Mouse (Mus musculus) heart, postnatal 10 days (tissue): ENCODE results near the gene Tacr2. TPM values are rescaled to one million over a fixed set of nuclear protein-coding genes. Genes with fewer than 3 reads are reported as not detected.
A peak's percentile ranks its signal among the peaks of the same experiment; 100 is the strongest.

Source experiments
- DNase-seq, 2 experiments: peaks; one replicate each; pipeline ENCODE4 v3.0.0; 2021
- intact Hi-C: fragments of 180-260 bp; cut with DNase I; formaldehyde crosslinking; loops from one replicate; pipeline ENCODE4 v1.15.1; 2025
- total RNA-seq, 2 experiments: library from RNA; stranded (reverse); gene quantifications; 2 replicates each; pipeline ENCODE4 v1.2.3; 2021

Tacr2 gene
- total RNA-seq, 2 experiments from 2014 or later, result not detected

DNA sequence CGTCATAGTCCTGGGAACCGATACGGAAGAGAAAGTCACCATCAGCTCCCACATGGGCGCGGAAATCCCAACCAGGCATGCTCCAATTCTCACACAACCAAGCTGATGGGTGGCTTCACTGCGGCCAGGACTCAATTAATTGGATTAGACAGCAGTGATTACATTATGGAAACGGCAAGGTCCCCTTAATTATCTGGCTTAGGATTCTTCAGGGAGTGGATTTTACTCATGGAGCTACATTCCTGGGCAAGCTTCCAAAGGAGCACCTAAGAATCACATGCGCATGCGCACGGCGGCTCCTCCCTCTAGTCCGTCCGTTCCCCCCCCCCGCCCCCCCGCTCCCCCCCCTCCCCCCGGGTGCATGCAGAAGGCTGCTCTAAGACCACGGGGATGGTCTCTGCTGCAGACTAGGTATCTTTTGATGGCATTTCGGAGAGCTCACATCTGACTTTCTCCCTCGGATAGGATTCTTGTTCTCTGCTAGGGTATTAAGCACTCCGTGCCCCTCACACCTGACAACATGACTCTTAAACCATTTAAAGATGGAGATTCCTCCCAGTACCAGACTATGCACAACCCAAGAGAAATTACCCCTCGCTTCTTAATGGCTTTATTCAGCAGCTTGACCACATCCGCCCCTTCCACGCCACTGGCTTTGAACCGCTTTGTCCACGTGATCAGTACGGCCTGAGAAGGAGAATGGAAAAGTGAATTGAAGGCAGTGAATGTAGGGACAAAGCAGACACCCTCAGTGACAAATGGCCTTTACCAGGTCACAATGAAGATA, 44.0 kb downstream of the Tacr2 start:
- intact Hi-C loops, result no loop called here
- DNase-seq, result no peak

DNA sequence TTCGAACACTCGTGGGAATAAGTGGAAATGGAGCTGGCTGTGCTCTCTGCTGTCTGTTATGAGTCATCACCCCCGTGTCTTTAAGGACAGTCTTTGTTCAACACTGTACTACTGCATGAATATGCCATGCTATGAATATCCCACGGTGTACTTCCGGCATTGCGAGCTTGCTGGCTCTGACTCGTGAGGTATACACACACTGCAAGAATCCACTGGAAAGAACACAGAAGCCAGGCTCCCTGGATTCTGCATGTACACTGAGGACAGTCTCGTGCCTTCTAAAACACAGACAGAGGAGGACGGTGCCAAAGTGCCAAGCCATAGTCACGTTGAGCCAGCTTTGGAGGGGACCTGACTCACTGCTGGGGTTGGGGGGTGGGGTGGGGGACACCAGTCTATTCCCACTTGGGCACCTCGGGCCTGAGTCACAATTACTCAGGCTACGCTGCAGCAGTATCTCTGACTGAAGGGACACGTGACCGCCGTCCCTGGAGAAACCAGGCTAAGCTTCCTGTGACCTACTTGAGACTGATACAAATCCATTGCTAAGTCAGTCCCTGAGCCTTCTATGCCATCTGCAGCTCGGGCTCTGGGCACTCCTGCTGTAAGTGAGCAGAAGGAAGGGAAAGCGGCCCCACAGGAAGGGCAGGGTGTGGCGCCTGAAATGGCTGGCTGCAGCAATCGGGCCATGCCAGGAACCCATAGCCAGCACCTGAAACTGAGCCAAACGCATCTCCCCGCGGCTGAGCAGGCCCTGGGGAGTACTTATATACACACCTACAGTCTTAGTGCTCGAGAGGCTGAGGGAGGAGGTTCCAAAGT, 48.0 kb downstream of the Tacr2 start:
- DNase-seq, result peak; percentile 57 to 63
- intact Hi-C loops, result loop anchor here (2.0 kb wide), 1 partner anchor 41 kb away; no protein-coding TSS in a partner anchor

DNA sequence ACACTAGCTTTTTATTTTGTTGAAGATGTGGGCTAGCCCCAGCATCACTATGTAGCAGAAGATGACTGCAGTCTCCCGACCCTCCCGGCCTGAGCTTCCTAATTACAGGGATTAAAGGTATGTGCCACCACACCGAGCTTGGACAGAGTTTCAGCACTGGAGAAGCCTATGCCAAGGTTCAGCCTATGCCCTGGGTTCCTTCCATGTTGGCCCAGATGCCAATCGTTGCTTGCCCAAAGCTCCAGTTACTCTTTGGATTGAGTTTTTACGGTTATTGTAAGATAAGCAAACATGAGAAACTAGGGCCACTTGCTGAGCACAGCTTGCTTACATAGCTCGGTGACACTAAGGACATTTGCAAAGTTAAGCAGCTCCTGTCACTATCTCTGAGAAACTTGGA, 52.9 kb downstream of the Tacr2 start:
- DNase-seq, result no peak
- intact Hi-C loops, result no loop called here

DNA sequence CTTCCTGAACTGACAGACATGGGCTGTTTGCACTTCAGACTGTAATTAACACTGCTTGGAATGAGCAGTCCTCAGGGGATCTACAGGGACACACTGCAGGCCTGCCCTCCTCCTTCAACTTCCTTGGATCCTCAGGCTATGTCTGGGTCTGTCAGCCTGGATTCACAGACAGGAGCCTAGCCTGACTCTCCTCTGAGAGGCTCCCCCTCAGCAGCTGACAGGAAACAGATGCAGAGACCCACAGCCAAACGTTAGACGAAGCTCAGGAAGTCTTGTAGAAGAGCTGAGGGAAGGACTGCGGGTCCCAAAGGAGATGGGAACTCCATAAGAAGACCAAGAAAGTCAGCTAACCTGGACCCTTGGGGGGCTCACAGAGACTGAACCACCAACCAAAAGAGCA, 54.2 kb downstream of the Tacr2 start:
- intact Hi-C loops, result no loop called here
- peak in 1 of 2 experiments; percentile 46 for DNase-seq

DNA sequence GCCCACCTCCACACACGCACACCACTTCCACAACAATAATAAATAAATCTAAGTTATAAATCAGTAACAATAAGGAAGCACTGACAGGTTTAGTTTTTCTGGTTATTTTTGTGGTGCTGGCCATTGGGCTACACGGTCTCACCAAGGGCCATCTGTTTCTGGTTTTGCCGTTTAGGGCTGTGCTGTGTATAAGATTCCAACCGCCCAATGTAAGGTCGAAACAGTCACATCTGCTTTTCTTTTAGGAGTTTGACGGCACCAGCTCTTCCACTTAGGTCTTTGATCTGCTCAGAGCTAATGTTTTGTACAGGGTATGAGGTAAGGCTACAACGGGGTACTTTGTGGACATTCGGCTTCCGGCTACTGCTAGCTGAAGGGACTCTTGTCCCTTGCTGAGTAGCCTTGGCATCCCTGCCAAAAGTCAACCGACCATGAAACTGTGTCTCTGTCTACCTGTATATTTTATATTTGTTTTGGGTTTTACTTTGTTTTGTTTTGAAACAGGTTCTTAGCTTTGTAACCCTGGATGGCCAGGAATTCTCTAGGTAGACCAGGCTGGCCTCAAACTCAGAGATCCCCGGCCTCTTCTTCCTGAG, 56.8 kb downstream of the Tacr2 start:
- intact Hi-C loops, result no loop called here
- no peak for DNase-seq

DNA sequence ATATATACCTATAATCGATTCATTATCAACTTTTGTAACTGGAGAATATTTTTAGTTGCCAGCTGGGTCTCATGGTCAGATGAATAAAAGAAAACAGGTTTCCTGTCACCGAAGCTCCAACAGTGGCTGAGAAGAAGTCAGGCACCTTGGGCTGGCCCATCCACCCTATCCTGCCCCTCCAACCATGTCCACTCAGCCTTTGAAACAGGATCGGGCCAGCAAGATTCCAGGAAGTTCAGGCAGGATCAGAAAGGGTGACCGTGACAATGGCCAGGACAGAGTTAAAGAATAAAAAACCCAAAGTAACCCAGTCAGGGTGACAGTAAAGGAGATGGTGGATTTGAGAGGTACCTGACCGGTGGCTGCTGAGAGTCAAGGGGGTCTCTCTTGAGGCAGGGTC, 57.4 kb downstream of the Tacr2 start:
- DNase-seq, result no peak
- intact Hi-C loops, result no loop called here

DNA sequence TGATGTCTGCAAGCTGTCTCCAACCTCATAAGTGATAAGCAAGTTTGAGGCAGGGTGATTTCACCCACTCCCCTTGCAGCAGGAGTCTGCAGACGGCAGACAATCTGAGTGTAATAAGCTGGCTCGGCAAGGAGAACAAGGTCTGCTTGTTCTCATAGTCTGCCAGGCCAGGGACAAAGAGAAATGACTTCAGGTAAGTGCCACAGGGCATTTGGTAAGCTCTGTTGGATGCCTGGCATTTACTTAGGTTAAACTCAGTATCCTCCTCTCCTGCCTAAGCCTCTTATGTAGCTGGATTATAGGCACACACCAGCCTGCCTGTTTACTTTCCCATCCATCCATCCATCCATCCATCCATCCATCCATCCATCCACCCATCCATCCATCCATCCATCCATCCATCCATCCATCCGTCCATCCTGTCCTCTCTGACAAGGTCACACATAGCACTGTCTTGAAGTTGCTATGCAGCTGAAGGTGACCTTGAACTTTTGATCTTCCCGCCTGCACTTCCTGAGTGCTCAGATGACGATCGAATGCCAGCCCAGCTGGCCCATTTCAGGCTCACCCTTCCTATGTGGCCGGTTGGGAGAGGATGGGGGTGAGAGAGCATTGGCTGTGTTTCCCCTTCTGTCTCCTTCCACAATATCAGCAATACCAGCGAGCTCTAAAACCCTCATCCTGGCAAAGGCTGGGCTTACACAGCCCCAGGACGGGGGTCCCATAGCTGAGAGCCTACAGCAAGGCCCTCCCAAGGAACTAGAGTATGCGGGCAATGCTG, 58.2 kb downstream of the Tacr2 start:
- DNase-seq, result no peak
- intact Hi-C loops, result no loop called here

DNA sequence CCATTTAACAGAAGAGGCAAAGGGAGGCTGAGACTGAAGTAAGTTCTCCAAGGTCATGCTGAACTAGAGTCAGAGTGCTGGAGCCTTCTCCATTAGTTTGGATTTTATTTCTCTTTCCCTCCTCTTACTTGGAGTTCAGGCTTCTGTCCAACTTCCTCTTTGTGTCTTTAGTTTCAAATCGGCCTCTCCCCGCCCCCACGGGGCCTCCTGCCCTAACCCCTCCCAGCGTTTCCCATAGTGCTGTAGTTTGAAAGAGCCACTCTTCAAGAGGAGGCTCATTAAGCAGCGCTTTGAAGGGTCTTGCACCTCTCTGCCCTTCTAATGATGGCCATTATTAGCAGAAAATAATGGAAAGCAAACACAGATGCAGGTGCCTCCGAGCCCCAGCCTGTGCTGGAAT, 59.2 kb downstream of the Tacr2 start:
- DNase-seq, result peak; percentile 68 to 71
- intact Hi-C loops, result no loop called here

DNA sequence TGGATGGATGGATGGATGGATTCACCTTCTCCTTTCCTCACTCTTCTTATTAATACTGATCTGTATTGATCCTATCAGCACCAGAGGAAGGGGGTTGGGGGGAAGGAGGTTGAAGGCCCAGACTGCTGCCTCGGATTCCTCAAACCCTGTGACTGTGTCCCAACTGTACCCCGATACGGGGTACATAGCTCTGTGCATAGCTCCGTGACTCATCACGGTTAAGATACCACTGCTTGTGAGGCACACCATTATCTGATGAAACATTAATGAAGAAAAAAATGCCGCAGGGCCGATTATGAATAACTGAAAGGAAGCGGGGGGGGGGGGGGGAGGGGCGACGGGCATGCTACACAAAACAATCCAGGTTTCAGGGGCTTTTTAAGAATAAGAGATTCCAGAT, 60.9 kb downstream of the Tacr2 start:
- intact Hi-C loops, result no loop called here
- no peak for DNase-seq

DNA sequence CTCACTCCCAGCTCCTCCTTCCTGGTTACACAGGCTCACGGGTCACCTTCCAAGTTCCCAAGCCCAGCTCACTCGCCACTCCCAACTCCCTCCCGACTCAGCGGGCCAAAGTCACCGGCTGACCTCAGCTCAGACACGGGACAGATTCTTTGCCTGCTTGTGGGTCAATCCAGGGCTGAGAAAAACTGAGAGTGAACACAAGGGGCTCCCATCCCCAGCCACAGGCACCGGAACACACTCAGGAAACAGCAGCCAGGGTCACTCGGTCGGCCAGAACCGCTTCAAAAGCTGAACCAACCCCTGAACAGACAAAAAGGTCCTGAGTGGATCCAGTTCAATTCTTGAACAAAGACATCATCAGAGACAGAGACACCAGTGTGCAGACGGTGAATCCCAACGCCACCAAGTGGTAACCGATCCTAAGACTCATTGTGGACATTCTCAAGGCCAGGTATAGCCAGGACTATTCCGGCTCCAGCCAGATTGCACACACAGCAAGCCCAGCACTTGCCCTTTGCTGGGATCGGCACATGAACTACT, 61.7 kb downstream of the Tacr2 start:
- DNase-seq, result peak; percentile 71 to 74
- intact Hi-C loops, result loop anchor here (2.0 kb wide), 1 partner anchor 23 kb away; no protein-coding TSS in a partner anchor

Other genes starting within 250 kb of the Tacr2 start
- not detected for gene Neurog3, start 119.3 kb upstream of the Tacr2 start, total RNA-seq
- gene Fam241b, start 108.5 kb upstream of the Tacr2 start, total RNA-seq, result under 1 TPM in 1 of 2 experiments, not detected in 1; 0.52 TPM
- 10 to 100 TPM; 12.4 to 13.7 TPM for gene Tspan15, start 21.2 kb upstream of the Tacr2 start, total RNA-seq
- 100 to 1,000 TPM; 167 to 178 TPM for gene Hk1, start 127.5 kb downstream of the Tacr2 start, total RNA-seq
- gene Hkdc1, start 170.1 kb downstream of the Tacr2 start, total RNA-seq, result not detected
- under 1 TPM; 0.27 to 0.45 TPM for gene 4930507D05Rik, start 197.1 kb downstream of the Tacr2 start, total RNA-seq
- gene Supv3l1, start 197.3 kb downstream of the Tacr2 start, total RNA-seq, result 10 to 100 TPM; 35.6 to 39.2 TPM
- gene Vps26a, start 234.4 kb downstream of the Tacr2 start, total RNA-seq, result 10 to 100 TPM; 50.5 to 53.9 TPM